Mouse (Mus musculus): ENCODE measurements at regions not wholly inside any gene's neighbourhood (a gene's known extent, or its start where the extent isn't known, plus 50 kb on each side); places are given as distances from the start of the nearest gene placed in this dataset.
A peak's percentile ranks its signal among the peaks of the same experiment; 100 is the strongest.
"Not testable (repeated sequence)": the region's sequence is repeated elsewhere in the genome, so short reads cannot be mapped to it uniquely, and the experiment has no call there.

DNA sequence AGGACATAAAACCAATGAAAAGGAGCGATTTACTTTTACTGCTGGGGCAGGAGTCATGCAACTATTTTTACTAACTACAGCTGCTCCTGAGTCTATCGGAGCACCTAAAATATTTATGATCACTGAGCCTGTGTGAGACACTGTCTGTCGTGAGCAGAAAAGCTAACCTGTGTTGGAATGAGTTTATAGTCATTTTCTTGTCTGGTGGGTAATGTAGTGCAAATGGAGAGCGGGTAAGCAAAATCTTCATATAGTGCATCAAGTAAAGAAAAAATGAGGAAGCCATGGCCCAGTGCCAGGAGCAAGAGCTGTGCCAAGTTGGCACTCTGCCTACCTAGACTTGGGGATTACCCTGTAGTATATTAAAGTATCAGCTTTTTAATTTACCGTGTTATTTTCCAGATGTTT, 1363.1 kb upstream of the Got2 start:
- no peak for DNase-seq (ENCODE audit: low spot score)

DNA sequence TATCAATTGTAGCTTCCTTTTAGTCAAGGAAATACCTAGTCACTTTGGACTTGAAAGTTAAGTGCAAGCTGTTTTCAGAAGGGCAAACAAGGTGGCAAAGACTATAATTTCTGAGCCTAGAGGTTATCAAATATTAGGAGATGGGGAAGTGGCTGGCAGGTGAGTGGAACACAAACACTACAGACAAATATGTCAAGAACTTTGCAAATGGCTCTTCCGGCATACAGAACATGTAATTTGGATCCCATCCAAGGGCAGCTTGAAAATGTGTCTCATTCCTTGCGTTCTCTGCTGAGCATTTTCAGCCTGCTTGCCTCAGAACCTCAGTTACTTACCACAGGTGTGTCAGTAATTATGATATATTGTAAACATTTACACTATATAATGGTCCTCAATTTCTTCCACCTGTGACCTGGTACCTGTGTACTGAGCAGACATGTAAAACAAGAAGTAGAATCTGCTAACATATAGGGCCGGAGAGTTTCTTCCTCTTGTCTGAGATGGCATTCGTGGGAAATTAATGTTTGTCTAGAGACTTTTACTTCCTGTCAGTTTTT, 1346.3 kb upstream of the Got2 start:
- no peak for DNase-seq (ENCODE audit: low spot score)

DNA sequence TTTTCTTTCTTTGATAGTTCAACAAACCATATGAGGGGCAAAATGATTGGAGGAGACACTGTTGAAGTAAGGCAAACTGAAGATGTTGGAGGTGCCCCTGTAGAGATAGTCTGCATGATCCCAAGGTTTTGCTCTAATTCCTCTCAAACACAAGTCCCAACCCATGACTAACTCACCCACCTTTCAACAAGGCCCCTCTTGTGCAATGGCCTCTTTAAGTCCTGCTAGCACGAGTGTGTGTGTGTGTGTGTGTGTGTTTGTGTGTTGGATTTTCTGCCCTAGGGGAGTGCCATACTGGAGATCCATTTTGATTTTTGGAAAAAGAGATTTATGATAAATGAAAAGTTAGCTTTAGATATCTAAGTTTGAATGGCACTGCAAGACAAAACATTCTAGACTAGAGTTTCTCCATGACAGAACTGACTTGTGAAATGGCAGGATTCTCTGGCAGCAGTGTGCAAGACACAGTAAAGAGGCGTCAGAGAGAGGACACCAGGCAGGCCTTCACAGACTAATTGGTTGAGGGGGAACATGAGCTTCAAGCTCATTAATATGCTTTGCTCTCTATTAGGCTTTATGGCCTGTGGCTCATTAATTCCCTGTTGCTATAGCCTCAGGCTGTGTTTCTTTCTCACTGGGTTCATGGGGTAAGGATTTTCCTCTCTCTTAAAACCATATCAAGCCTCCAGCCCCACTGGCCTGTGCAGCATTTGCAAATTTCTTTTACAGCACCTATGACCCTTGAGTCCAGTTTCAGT, 1344.5 kb upstream of the Got2 start:
- peak; percentile 21 for DNase-seq (ENCODE audit: low spot score)

DNA sequence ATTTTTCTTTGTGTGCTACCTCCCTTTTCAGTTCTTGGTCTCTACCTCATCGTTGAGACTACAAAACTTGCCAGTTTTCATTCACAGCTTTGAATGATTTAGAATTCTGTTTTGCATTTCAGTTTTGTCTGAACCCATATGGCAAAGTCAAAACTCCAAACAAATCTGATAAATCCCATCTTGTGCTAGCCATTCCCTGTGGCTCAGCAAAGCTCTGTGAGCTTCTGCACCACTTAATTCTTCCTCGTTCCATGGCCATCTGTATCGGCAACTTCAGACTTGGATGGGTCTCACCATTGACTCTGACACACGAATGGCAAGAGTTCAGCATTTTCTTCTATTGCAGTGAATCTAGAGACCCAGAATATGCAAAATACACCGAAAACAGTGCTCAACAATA, 1343.3 kb upstream of the Got2 start:
- no peak for DNase-seq (ENCODE audit: low spot score)

DNA sequence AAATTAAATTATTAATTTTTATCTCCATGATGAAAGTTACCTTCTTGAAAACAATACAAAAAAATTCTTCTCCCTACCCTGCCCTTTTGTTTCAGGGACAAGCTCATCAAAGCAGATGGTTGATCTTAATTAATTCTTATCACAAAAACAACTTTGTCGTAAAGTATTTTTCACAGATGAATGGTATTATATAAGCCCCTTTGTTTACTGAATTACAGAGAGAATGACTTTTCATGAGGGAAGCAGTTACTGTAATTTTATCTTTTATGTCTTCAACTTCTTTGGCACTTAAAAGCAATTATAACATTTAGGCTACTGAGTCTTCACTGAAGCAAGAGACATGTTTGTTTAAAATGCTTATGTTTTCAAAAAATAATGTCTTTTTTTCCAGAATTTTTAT, 1303.5 kb upstream of the Got2 start:
- DNase-seq (ENCODE audit: low spot score), result peak; percentile 35

DNA sequence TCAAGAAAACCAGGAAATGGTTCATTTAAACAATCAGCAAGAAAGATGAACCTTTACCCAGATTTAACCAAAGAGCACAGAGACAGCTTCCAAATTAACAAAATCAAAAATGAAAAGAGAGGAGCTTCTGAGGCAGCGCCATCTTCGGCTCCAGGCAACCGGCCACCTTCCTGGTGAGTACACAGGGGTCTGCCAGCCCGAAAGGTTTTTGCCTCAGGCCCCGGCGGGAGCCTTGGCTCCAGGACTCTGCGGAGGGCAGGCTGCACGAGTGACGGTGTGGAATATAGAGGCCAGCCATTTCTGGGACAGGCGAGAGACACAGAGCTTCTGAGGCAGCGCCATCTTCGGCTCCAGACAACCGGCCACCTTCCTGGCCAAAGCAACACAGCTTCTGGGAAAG, 1295.5 kb upstream of the Got2 start:
- DNase-seq (ENCODE audit: low spot score), result not testable (repeated sequence)

DNA sequence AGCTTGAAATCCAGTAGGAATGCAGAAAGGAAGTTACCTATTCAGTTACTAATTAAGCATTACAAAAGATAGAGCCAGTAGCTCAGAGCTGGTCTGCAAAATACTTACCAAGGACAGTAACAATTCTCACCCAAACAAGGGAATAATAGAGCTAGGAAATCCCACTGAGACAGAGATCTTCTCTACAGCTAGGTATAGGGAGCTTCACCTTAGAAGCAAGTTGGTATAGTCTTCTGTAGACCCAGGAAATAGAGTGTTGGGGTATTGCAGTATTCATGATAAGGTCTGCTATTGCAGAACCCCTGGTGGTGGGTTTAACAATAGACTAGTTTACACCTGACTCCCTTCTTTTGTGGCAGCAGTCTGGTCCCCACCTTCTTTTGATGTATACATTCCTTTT, 1294.1 kb upstream of the Got2 start:
- DNase-seq (ENCODE audit: low spot score), result not testable (repeated sequence)

Data from retina, embryonic 14.5 days (tissue).